13 mouse cellular contexts compared by ENCODE assay signal in the genomic region with DNA sequence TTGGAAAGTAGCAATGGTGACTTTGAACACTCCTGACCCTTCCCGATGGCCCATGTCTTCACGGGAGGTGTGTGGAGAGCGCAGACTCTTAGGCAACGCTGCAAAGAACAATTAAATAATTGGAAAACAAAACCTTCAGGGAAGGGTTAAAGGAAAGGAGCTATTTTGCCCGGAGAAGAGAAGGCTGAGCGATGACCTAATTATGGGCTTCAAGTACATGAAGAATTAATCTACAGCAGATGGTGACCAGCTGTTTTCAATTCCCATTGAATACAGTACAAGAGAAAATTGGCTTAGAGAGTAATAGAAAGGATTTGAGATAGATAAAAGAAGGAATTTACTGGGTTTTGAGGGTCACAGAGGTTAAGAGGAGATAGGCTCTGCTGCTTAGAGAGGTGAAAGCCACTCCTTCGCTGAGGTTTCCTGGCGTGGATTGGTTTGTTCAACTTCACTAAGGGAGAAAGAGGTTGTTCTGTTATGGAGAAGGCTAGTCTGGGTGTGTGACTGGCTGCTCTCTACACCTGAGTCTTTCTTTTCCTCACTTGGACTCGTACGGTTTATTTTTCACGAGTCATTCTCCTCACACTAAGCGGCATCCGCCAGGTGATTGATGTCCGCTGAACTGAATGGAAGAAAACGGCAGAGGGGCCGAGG.
A peak's percentile ranks its signal among the peaks of the same experiment; 100 is the strongest.
DNase-seq lines count a peak whose midpoint lies in the region; ATAC-seq lines count a peak whose summit lies in the region.
"Had no signal": no experiment of that assay in that cellular context is flagged by ENCODE, and none has a peak within 500 bp of the region (broad histone marks: within the 10 kb centered on the region; RNA-seq: fewer than 3 reads in every experiment).

No protein-coding gene starts in this region.

- H3K4me1 ChIP-seq in forebrain, embryonic 13.5 days = peaks cover 6% of the 10 kb centered on the region; the same call in 1 of the 2 replicates
- 0 out of 2 replicates have a peak, but pooled peaks cover 3% of the 10 kb centered on the region for H3K4me1 ChIP-seq in forebrain, embryonic 15.5 days
- no peaks in the 10 kb centered on the region for H3K4me1 ChIP-seq in limb, embryonic 11.5 days (ENCODE audit: control insufficient read depth, insufficient read depth, low read length)
- H3K4me1 ChIP-seq in limb, embryonic 10.5 days = peaks cover 20% of the 10 kb centered on the region
- peaks cover 7% of the 10 kb centered on the region; the same call in 1 of the 2 replicates for H3K4me1 ChIP-seq in embryonic facial prominence, embryonic 15.5 days

- ATAC-seq in forebrain, embryonic 13.5 days = peak; percentile 13; the same call in 1 of the 2 replicates
- ATAC-seq in forebrain, embryonic 15.5 days (replicated peaks) = no peak
- peak; percentile 22; the same call in 1 of the 2 replicates for ATAC-seq in limb, embryonic 11.5 days (ENCODE audit: insufficient number of reproducible peaks, low FRiP score, low TSS enrichment, low read depth)
- ATAC-seq in embryonic facial prominence, embryonic 15.5 days (ENCODE audit: insufficient number of reproducible peaks, low FRiP score, low TSS enrichment, low read depth) = no peak

- no peaks in the 10 kb centered on the region for H3K36me3 ChIP-seq in forebrain, embryonic 13.5 days (ENCODE audit: poor library complexity, severe bottlenecking)
- H3K36me3 ChIP-seq in forebrain, embryonic 15.5 days = no peaks in the 10 kb centered on the region
- no peaks in the 10 kb centered on the region for H3K36me3 ChIP-seq in limb, embryonic 11.5 days (ENCODE audit: control insufficient read depth, insufficient read depth, low read length)
- no peaks in the 10 kb centered on the region for H3K36me3 ChIP-seq in limb, embryonic 10.5 days
- no peaks in the 10 kb centered on the region for H3K36me3 ChIP-seq in embryonic facial prominence, embryonic 15.5 days

- H3K9ac ChIP-seq in forebrain, embryonic 13.5 days = no peak overlapping the region
- no peak overlapping the region for H3K9ac ChIP-seq in forebrain, embryonic 15.5 days (replicated peaks)
- no peak overlapping the region for H3K9ac ChIP-seq in limb, embryonic 11.5 days (ENCODE audit: low read length)
- H3K9ac ChIP-seq in embryonic facial prominence, embryonic 15.5 days = no peak overlapping the region

- H3K4me2 ChIP-seq in forebrain, embryonic 13.5 days = no peak overlapping the region
- H3K4me2 ChIP-seq in forebrain, embryonic 15.5 days (replicated peaks) = no peak overlapping the region
- H3K4me2 ChIP-seq in limb, embryonic 11.5 days (ENCODE audit: low read depth, severe bottlenecking) = no peak overlapping the region
- peak overlapping the region; percentile 21; the same call in 1 of the 2 replicates for H3K4me2 ChIP-seq in embryonic facial prominence, embryonic 15.5 days (replicated peaks)

- H3K9me3 ChIP-seq in forebrain, embryonic 13.5 days (replicated peaks) = no peaks in the 10 kb centered on the region
- H3K9me3 ChIP-seq in forebrain, embryonic 15.5 days = no peaks in the 10 kb centered on the region
- H3K9me3 ChIP-seq in limb, embryonic 11.5 days (ENCODE audit: control insufficient read depth, low read length) = no peaks in the 10 kb centered on the region
- H3K9me3 ChIP-seq in limb, embryonic 10.5 days (replicated peaks) = no peaks in the 10 kb centered on the region
- no peaks in the 10 kb centered on the region for H3K9me3 ChIP-seq in embryonic facial prominence, embryonic 15.5 days (replicated peaks)

- H3K27me3 ChIP-seq in forebrain, embryonic 13.5 days = no peaks in the 10 kb centered on the region
- no peaks in the 10 kb centered on the region for H3K27me3 ChIP-seq in forebrain, embryonic 15.5 days
- H3K27me3 ChIP-seq in limb, embryonic 11.5 days (ENCODE audit: control insufficient read depth, insufficient read depth, low read length) = no peaks in the 10 kb centered on the region
- no peaks in the 10 kb centered on the region for H3K27me3 ChIP-seq in limb, embryonic 10.5 days (ENCODE audit: low read depth, poor library complexity, severe bottlenecking)
- H3K27me3 ChIP-seq in embryonic facial prominence, embryonic 15.5 days = no peaks in the 10 kb centered on the region

- WGBS in forebrain, embryonic 13.5 days = 58% methylated on average over 16 of the region's 16 CpGs
- WGBS in forebrain, embryonic 15.5 days = 52% methylated on average over 16 of the region's 16 CpGs
- WGBS in limb, embryonic 11.5 days = 27% methylated on average over 16 of the region's 16 CpGs
- WGBS in limb, embryonic 10.5 days = 32% methylated on average over 16 of the region's 16 CpGs
- 29% methylated on average over 16 of the region's 16 CpGs for WGBS in embryonic facial prominence, embryonic 15.5 days

- no peak overlapping the region for H3K27ac ChIP-seq in forebrain, embryonic 13.5 days
- no peak overlapping the region for H3K27ac ChIP-seq in forebrain, embryonic 15.5 days (replicated peaks)
- no peak overlapping the region for H3K27ac ChIP-seq in limb, embryonic 11.5 days (replicated peaks; ENCODE audit: low read depth, low read length)
- H3K27ac ChIP-seq in limb, embryonic 10.5 days = no peak overlapping the region
- H3K27ac ChIP-seq in embryonic facial prominence, embryonic 15.5 days (replicated peaks) = no peak overlapping the region
- H3K27ac ChIP-seq: gastrocnemius, adult 2 months had no signal

- H3K4me3 ChIP-seq in forebrain, embryonic 13.5 days = no peak overlapping the region
- H3K4me3 ChIP-seq in forebrain, embryonic 15.5 days = no peak overlapping the region
- no peak overlapping the region for H3K4me3 ChIP-seq in limb, embryonic 11.5 days (ENCODE audit: low read depth, low read length)
- no peak overlapping the region for H3K4me3 ChIP-seq in limb, embryonic 10.5 days
- no peak overlapping the region for H3K4me3 ChIP-seq in embryonic facial prominence, embryonic 15.5 days (replicated peaks)
- H3K4me3 ChIP-seq: gastrocnemius, adult 2 months; myocyte had no signal

- no peak for DNase-seq in limb, embryonic 11.5 days (ENCODE audit: low spot score)
- no peak for DNase-seq in limb, embryonic 10.5 days (ENCODE audit: low spot score)
- peak; percentile 30 for DNase-seq in retina, adult 2 months (ENCODE audit: low read depth, low spot score)
- DNase-seq in ovary, postnatal 14 days (ENCODE audit: low spot score) = no peak
- no peak for DNase-seq in cerebellum, adult 9-11 months
- DNase-seq: B cell, adult 2 months; cerebellum, adult 9-10 months; gastrocnemius, adult 2 months; kidney, adult 11 months had no signal

Comparison
In these comparisons a context has a peak if more than half of its experiments do, and no peak if none do; other contexts are left out.
1. ATAC-seq: peak in forebrain, embryonic 13.5 days (single experiment) and limb, embryonic 11.5 days (single experiment); none in forebrain, embryonic 15.5 days (single experiment) and embryonic facial prominence, embryonic 15.5 days (single experiment).